Mouse (Mus musculus) ES-Bruce4 (cell line): ENCODE results near the gene Eapp.

Experiments used
- CTCF ChIP-seq: IDR thresholded peaks from one replicate; pipeline ENCODE4 v1.8.1; 2011; ENCODE audit warnings: low read depth, low read length
- POLR2A ChIP-seq: IDR thresholded peaks from one replicate; pipeline ENCODE4 v1.8.1; 2011; ENCODE audit warnings: low read length; ENCODE audit not compliant: insufficient read depth

GRCm38 (mm10) chr12:54655292-54656038, 40.2 kb downstream of the Eapp start:
- TF ChIP-seq CTCF = no peak
- TF ChIP-seq POLR2A = no peak
